In the genomic region with DNA sequence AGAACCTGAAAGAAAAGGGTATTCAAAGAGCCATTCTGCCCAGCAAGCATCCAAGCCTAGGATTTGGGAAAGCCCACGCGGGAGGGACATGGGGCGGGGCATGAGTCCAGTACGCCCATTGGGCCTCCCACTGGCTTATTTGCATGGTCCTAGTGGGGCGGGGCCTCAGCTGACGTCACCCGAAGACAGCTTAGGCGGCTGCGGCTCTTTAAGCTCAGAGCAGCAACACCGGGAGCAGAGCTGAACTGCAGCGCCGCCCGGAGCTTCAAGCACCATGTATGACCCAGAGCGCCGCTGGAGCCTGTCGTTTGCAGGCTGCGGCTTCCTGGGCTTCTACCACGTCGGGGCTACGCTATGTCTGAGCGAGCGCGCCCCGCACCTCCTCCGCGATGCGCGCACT, we compare ENCODE assay signal across 8 mouse cellular contexts. TPM values are rescaled to one million over a fixed set of nuclear protein-coding genes. Genes with fewer than 3 reads are reported as not detected.
A peak's percentile ranks its signal among the peaks of the same experiment; 100 is the strongest.
DNase-seq lines count a peak whose midpoint lies in the region; ATAC-seq and TF ChIP-seq lines count a peak whose summit lies in the region.

A gene (plus strand): TSS at position 238 of the 400 bp plus-strand sequence.

- TF ChIP-seq POLR2A in brain, embryonic 14.5 days (IDR thresholded peaks at IDR 0.05; ENCODE audit: borderline replicate concordance, extremely low read depth, insufficient read depth, insufficient read length, poor library complexity, severe bottlenecking): peak; percentile 47; the same call in 1 of the 2 replicates

- DNase-seq in 3134 (ENCODE audit: extremely low read depth, insufficient read length, low spot score): peak; percentile 16
- DNase-seq in brain, embryonic 14.5 days (ENCODE audit: low read depth): peak; percentile 99
- DNase-seq in heart, adult 9 months (ENCODE audit: low spot score in 2 of 2): peak; percentile 92 to 96
- peak; percentile 97 for DNase-seq in kidney, adult 9 months
- peak; percentile 27 to 77 for DNase-seq in spleen, postnatal 10 days (ENCODE audit: low spot score in 2 of 2)

- no peaks in the 10 kb centered on the region for H3K36me3 ChIP-seq in limb, embryonic 13.5 days
- no peaks in the 10 kb centered on the region for H3K36me3 ChIP-seq in midbrain, embryonic 16.5 days (ENCODE audit: control insufficient read depth, insufficient read depth, low read length)

- WGBS in limb, embryonic 13.5 days: under 1% methylated on average over 28 of the region's 28 CpGs
- WGBS in midbrain, embryonic 16.5 days: under 1% methylated on average over 28 of the region's 28 CpGs

- ATAC-seq in erythroblast, adult 5-6 weeks (replicated peaks; ENCODE audit: low FRiP score, poor library complexity, severe bottlenecking): peak; percentile 95
- peak; percentile 97 for ATAC-seq in limb, embryonic 13.5 days (ENCODE audit: low FRiP score, low read depth)
- peak; percentile 98 for ATAC-seq in midbrain, embryonic 16.5 days

- H3K4me2 ChIP-seq in limb, embryonic 13.5 days (replicated peaks): peak within 1 kb of the TSS; percentile 96
- peak within 1 kb of the TSS; percentile 95 for H3K4me2 ChIP-seq in midbrain, embryonic 16.5 days (ENCODE audit: low read length)

- peaks cover 14% of the 10 kb centered on the region for H3K4me1 ChIP-seq in limb, embryonic 13.5 days
- peaks cover 24% of the 10 kb centered on the region for H3K4me1 ChIP-seq in midbrain, embryonic 16.5 days (ENCODE audit: control insufficient read depth, insufficient read depth, low read length)

- H3K9ac ChIP-seq in limb, embryonic 13.5 days: peak within 1 kb of the TSS; percentile 66; the same call in 1 of the 2 replicates
- peak within 1 kb of the TSS; percentile 80 for H3K9ac ChIP-seq in midbrain, embryonic 16.5 days (ENCODE audit: low read depth, low read length)

- peaks cover 24% of the 10 kb centered on the region for H3K27me3 ChIP-seq in limb, embryonic 13.5 days
- no peaks in the 10 kb centered on the region for H3K27me3 ChIP-seq in midbrain, embryonic 16.5 days (ENCODE audit: control insufficient read depth, insufficient read depth, low read depth, low read length)

- peak within 1 kb of the TSS; percentile 50 for H3K4me3 ChIP-seq in limb, embryonic 13.5 days
- H3K4me3 ChIP-seq in midbrain, embryonic 16.5 days (ENCODE audit: low read depth, low read length): peak within 1 kb of the TSS; percentile 63

- no peak within 1 kb of the TSS for H3K27ac ChIP-seq in limb, embryonic 13.5 days
- H3K27ac ChIP-seq in midbrain, embryonic 16.5 days (ENCODE audit: low read length): peak within 1 kb of the TSS; percentile 86

- TF ChIP-seq CTCF in brain, embryonic 14.5 days (IDR thresholded peaks at IDR 0.05; ENCODE audit: borderline replicate concordance, extremely low read depth, insufficient read depth, insufficient read length): peak; percentile 15; the same call in 1 of the 2 replicates

- no peaks in the 10 kb centered on the region for H3K9me3 ChIP-seq in limb, embryonic 13.5 days
- no peaks in the 10 kb centered on the region for H3K9me3 ChIP-seq in midbrain, embryonic 16.5 days (replicated peaks; ENCODE audit: control insufficient read depth, low read length, poor library complexity, severe bottlenecking)

RNA-seq across cellular contexts. Expression of the gene that starts here (rescaled TPM):
- 9.2 and 12.4 TPM in 2 replicates for polyA plus RNA-seq in brain, embryonic 14.5 days (2012; rRNA removed)
- total RNA-seq in erythroblast, adult 5-6 weeks (2015; ENCODE audit: low replicate concordance): not detected in 2 replicates
- total RNA-seq in erythroblast, adult 5-6 weeks (2017; ENCODE audit: low replicate concordance): not detected in 2 replicates
- 0.59 and 0.94 TPM in 2 replicates for polyA plus RNA-seq in limb, embryonic 13.5 days (2015; fragmentation: Nextera tagmentation; extraction: Ambion mirVana)
- polyA plus RNA-seq in midbrain, embryonic 16.5 days (2015; fragmentation: Nextera tagmentation; extraction: Ambion mirVana): 7.0 and 7.1 TPM in 2 replicates

Comparison
In these comparisons a context has a peak if more than half of its experiments do, and no peak if none do; other contexts are left out.
1. Peak in ATAC-seq in erythroblast, adult 5-6 weeks; RNA of the gene not detected or under 1 TPM.
2. Peak in ATAC-seq, H3K4me3 ChIP-seq, H3K9ac ChIP-seq and H3K4me2 ChIP-seq in limb, embryonic 13.5 days; RNA of the gene not detected or under 1 TPM.
3. DNase-seq: peak in every context shown above with its lines; median percentile 99 in brain, embryonic 14.5 days; 97 in kidney, adult 9 months; 94 in heart, adult 9 months; 52 in spleen, postnatal 10 days; 16 in 3134.